In genomic region chr1:119420984-119421575, GRCm38 (mm10) we compare ENCODE assay signal across 8 mouse cellular contexts. TPM values are rescaled to one million over a fixed set of nuclear protein-coding genes. Genes with fewer than 3 reads are reported as not detected.
DNase-seq lines count a peak whose midpoint lies in the region; ATAC-seq and TF ChIP-seq lines count a peak whose summit lies in the region.

No protein-coding gene starts in this region.

- 0 out of 2 replicates have a peak, but pooled peaks have one; percentile 48 for ATAC-seq in embryonic facial prominence, embryonic 15.5 days (ENCODE audit: insufficient number of reproducible peaks, low FRiP score, low TSS enrichment, low read depth)
- ATAC-seq in hindbrain, embryonic 12.5 days (ENCODE audit: low FRiP score) = peak; percentile 37; the same call in 1 of the 2 replicates
- ATAC-seq in liver, embryonic 13.5 days (ENCODE audit: low read depth) = no peak
- ATAC-seq in neural tube, embryonic 15.5 days (ENCODE audit: low FRiP score) = peak; percentile 26

- peak; percentile 68 for DNase-seq in gastrocnemius, adult 2 months
- DNase-seq in gastrocnemius, adult 18-20 months (ENCODE audit: low spot score) = no peak
- no peak for DNase-seq in ES-E14 (ENCODE audit: low read depth, low spot score)
- DNase-seq in liver, embryonic 13.5 days = no peak
- DNase-seq in spleen, postnatal 36 days (ENCODE audit: low spot score in 2 of 2) = no peak

- H3K4me3 ChIP-seq in gastrocnemius, adult 2 months = peak overlapping the region; percentile 91
- peak overlapping the region; percentile 74 to 92 for H3K4me3 ChIP-seq in ES-E14 (ENCODE audit: insufficient read depth in 1 of 2, low read depth in 1 of 2, low read length in 2 of 2, poor library complexity in 1 of 2, severe bottlenecking in 1 of 2)
- H3K4me3 ChIP-seq in embryonic facial prominence, embryonic 15.5 days (replicated peaks) = peak overlapping the region; percentile 66
- H3K4me3 ChIP-seq in hindbrain, embryonic 12.5 days = peak overlapping the region; percentile 67
- peak overlapping the region; percentile 56 for H3K4me3 ChIP-seq in liver, embryonic 13.5 days (replicated peaks)
- peak overlapping the region; percentile 60 for H3K4me3 ChIP-seq in neural tube, embryonic 15.5 days (replicated peaks)

- H3K4me1 ChIP-seq in ES-E14 (ENCODE audit: control insufficient read depth in 2 of 2, insufficient read depth in 2 of 2, low read length in 2 of 2, poor library complexity in 1 of 2) = peaks cover 0 to 26% of the 10 kb centered on the region in 2 experiments; a peak in 2 of 4 replicates
- H3K4me1 ChIP-seq in embryonic facial prominence, embryonic 15.5 days = peaks cover 41% of the 10 kb centered on the region
- H3K4me1 ChIP-seq in hindbrain, embryonic 12.5 days = peaks cover 45% of the 10 kb centered on the region
- peaks cover 12% of the 10 kb centered on the region for H3K4me1 ChIP-seq in liver, embryonic 13.5 days (replicated peaks)
- peaks cover 66% of the 10 kb centered on the region for H3K4me1 ChIP-seq in neural tube, embryonic 15.5 days

- peak overlapping the region; percentile 91 for H3K9ac ChIP-seq in ES-E14 (ENCODE audit: insufficient read depth, low read depth, low read length, poor library complexity, severe bottlenecking)
- peak overlapping the region; percentile 45 for H3K9ac ChIP-seq in embryonic facial prominence, embryonic 15.5 days
- peak overlapping the region; percentile 75 for H3K9ac ChIP-seq in hindbrain, embryonic 12.5 days
- H3K9ac ChIP-seq in liver, embryonic 13.5 days = peak overlapping the region; percentile 41; the same call in 1 of the 2 replicates
- peak overlapping the region; percentile 53 for H3K9ac ChIP-seq in neural tube, embryonic 15.5 days (replicated peaks)

- no peaks in the 10 kb centered on the region for H3K9me3 ChIP-seq in ES-E14 (ENCODE audit: control insufficient read depth, insufficient read depth, low read depth, low read length)
- no peaks in the 10 kb centered on the region for H3K9me3 ChIP-seq in embryonic facial prominence, embryonic 15.5 days (replicated peaks)
- no peaks in the 10 kb centered on the region for H3K9me3 ChIP-seq in hindbrain, embryonic 12.5 days (replicated peaks)
- H3K9me3 ChIP-seq in liver, embryonic 13.5 days (replicated peaks) = no peaks in the 10 kb centered on the region
- no peaks in the 10 kb centered on the region for H3K9me3 ChIP-seq in neural tube, embryonic 15.5 days (replicated peaks)

- intact Hi-C loops in gastrocnemius, adult 2 months (cut with DNase I) = loop anchor here (5.0 kb wide), 2 partner anchors 36 to 329 kb away; no protein-coding TSS in a partner anchor

- 0% methylated on average over 47 of the region's 78 CpGs for WGBS in embryonic facial prominence, embryonic 15.5 days
- under 1% methylated on average over 50 of the region's 78 CpGs for WGBS in hindbrain, embryonic 12.5 days
- WGBS in liver, embryonic 13.5 days (ENCODE audit: insufficient replicate concordance) = 1% methylated on average over 51 of the region's 78 CpGs
- 1% methylated on average over 20 of the region's 78 CpGs for WGBS in neural tube, embryonic 15.5 days

- H3K4me2 ChIP-seq in embryonic facial prominence, embryonic 15.5 days (replicated peaks) = peak overlapping the region; percentile 99
- H3K4me2 ChIP-seq in hindbrain, embryonic 12.5 days (replicated peaks) = peak overlapping the region; percentile 99
- H3K4me2 ChIP-seq in liver, embryonic 13.5 days = peak overlapping the region; percentile 74
- H3K4me2 ChIP-seq in neural tube, embryonic 15.5 days = peak overlapping the region; percentile 98

- peaks cover 21% of the 10 kb centered on the region for H3K36me3 ChIP-seq in ES-E14 (ENCODE audit: control insufficient read depth, insufficient read depth, low read length, poor library complexity, severe bottlenecking)
- no peaks in the 10 kb centered on the region for H3K36me3 ChIP-seq in embryonic facial prominence, embryonic 15.5 days
- no peaks in the 10 kb centered on the region for H3K36me3 ChIP-seq in hindbrain, embryonic 12.5 days
- H3K36me3 ChIP-seq in liver, embryonic 13.5 days = no peaks in the 10 kb centered on the region
- no peaks in the 10 kb centered on the region for H3K36me3 ChIP-seq in neural tube, embryonic 15.5 days

- H3K27ac ChIP-seq in gastrocnemius, adult 2 months = peak overlapping the region; percentile 62; the same call in 1 of the 2 replicates
- peak overlapping the region; percentile 60; the same call in 1 of the 2 replicates for H3K27ac ChIP-seq in ES-E14 (ENCODE audit: insufficient read depth, low read depth, low read length, poor library complexity, severe bottlenecking)
- H3K27ac ChIP-seq in embryonic facial prominence, embryonic 15.5 days (replicated peaks) = no peak overlapping the region
- 0 out of 2 replicates have a peak overlapping the region, but pooled peaks have one; percentile 17 for H3K27ac ChIP-seq in hindbrain, embryonic 12.5 days
- H3K27ac ChIP-seq in liver, embryonic 13.5 days = no peak overlapping the region
- H3K27ac ChIP-seq in neural tube, embryonic 15.5 days (replicated peaks) = peak overlapping the region; percentile 68

- TF ChIP-seq CTCF in gastrocnemius, adult 2 months (IDR thresholded peaks at IDR 0.05) = no peak

- peaks cover 89% of the 10 kb centered on the region for H3K27me3 ChIP-seq in embryonic facial prominence, embryonic 15.5 days
- H3K27me3 ChIP-seq in hindbrain, embryonic 12.5 days = peaks cover 89% of the 10 kb centered on the region
- H3K27me3 ChIP-seq in liver, embryonic 13.5 days = peaks cover 97% of the 10 kb centered on the region
- H3K27me3 ChIP-seq in neural tube, embryonic 15.5 days (replicated peaks) = peaks cover 73% of the 10 kb centered on the region

- in situ Hi-C loops in ES-E14 (cut with MboI; ENCODE audit: low sequenced_read_pairs in 2 of 2, unreplicated experiment in 2 of 2) = no loop called here

TF ChIP-seq in ES-E14, 5 proteins besides CTCF, POLR2A, EP300 and RAD21:
- no peak for TF ChIP-seq CHD2 (IDR thresholded peaks at IDR 0.05; ENCODE audit: low read depth, low read length)
- no peak for TF ChIP-seq HCFC1 (IDR thresholded peaks at IDR 0.05; ENCODE audit: borderline replicate concordance, insufficient read depth, low read length)
- no peak for TF ChIP-seq ZNF384 (IDR thresholded peaks at IDR 0.05; ENCODE audit: low read depth, low read length)
- no peak for TF ChIP-seq ZC3H11A (IDR thresholded peaks at IDR 0.05; ENCODE audit: borderline replicate concordance, low read depth, low read length)
- TF ChIP-seq MAFK (IDR thresholded peaks at IDR 0.05; ENCODE audit: insufficient read depth, low read depth, low read length) = no peak

RNA-seq across cellular contexts. Expression of gene Inhbb, which starts 1.0 kb away (rescaled TPM):
- under 1 TPM; 0.43 to 0.89 TPM for total RNA-seq in gastrocnemius, adult 2 months (2021)
- 1 to 10 TPM in 1 of 2 experiments, under 1 TPM in 1; 0.82 to 1.7 TPM for total RNA-seq in gastrocnemius, adult 18-20 months (2021)
- total RNA-seq in ES-E14 (2012; rRNA removed) = 25.8 and 63.4 TPM in 2 replicates
- polyA plus RNA-seq in embryonic facial prominence, embryonic 15.5 days (2015; fragmentation: Nextera tagmentation; extraction: Ambion mirVana) = 1.6 and 1.9 TPM in 2 replicates
- 2.1 TPM in 2 replicates for polyA plus RNA-seq in hindbrain, embryonic 12.5 days (2016; fragmentation: Nextera tagmentation; extraction: Ambion mirVana)
- polyA plus RNA-seq in liver, embryonic 13.5 days (2015; fragmentation: Nextera tagmentation; extraction: Ambion mirVana) = 0.05 and 0.09 TPM in 2 replicates
- polyA plus RNA-seq in neural tube, embryonic 15.5 days (2015; fragmentation: Nextera tagmentation; extraction: Ambion mirVana) = 2.1 and 2.4 TPM in 2 replicates

Comparison
In these comparisons a context has a peak if more than half of its experiments do, and no peak if none do; other contexts are left out.
1. H3K27ac ChIP-seq: peak in gastrocnemius, adult 2 months (single experiment), ES-E14 (single experiment), hindbrain, embryonic 12.5 days (single experiment) and neural tube, embryonic 15.5 days (single experiment); none in embryonic facial prominence, embryonic 15.5 days (single experiment) and liver, embryonic 13.5 days (single experiment).
2. H3K9ac ChIP-seq: peak in every context shown above with its lines; median percentile 91 in ES-E14; 75 in hindbrain, embryonic 12.5 days; 53 in neural tube, embryonic 15.5 days; 45 in embryonic facial prominence, embryonic 15.5 days; 41 in liver, embryonic 13.5 days.
3. Peak in every context shown above with its lines, with median percentiles within 50 percentile points of each other: H3K4me3 ChIP-seq and H3K4me2 ChIP-seq.